Mouse (Mus musculus) kidney, postnatal 25 days (tissue): ENCODE results near the gene Slc2a13.

Source experiments
- DNase-seq, 2 experiments: peaks; one replicate each; pipeline ENCODE4 v3.0.0; 2021; ENCODE audit warnings: mixed read lengths in 2 of 2

The Slc2a13 gene

DNA sequence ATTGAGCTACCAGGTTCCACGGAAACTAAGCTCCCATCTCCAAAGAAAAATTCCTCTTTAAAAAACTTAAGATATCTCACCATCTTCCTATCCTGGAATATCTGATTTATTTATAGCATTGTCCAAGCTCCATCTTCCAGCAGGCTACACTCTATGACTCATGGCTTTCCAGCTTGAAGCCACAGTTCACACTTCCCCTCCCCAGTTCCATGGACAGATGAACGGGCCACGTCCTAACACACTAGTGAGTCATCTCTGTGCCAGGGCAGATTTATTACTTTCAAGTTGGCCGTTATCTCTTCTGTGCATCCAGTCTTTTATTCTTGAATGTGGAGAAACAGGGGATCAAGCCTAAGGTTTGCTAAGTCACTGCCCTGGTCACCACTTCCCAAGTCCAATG, 78.0 kb downstream of the Slc2a13 start:
- no peak for DNase-seq

DNA sequence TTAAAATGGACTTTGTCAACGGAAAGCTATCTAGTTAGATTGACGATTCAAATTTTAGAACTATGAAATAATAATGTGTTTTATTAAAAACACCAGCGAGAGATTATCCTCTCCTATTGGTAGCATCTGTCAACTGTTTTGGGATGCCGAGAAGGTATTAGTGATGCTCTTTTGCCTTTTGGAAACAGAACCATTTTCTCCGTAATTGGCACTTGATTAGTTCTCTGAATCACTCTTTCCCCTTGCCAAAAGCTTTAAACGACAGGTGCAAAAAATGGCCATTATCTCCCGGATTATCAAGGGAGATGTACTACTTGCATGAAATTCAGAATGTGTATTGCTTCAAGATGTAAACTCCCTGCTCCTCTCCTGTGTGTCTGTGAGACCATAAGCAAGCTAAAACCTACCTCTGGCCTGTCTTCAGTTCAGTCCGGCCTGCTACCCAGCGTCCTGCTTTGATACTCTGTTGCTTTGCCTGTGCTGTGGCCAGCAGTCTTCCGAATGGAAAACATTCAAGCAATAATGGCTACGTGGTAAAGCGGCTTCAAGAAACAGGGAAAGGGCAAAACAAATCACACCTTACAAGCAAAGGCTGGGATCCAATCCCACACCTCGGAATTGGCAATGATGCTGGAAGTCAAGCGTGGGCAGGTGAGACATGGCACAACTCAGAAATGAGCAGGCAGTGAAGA, 93.0 kb downstream of the Slc2a13 start:
- no peak for DNase-seq

DNA sequence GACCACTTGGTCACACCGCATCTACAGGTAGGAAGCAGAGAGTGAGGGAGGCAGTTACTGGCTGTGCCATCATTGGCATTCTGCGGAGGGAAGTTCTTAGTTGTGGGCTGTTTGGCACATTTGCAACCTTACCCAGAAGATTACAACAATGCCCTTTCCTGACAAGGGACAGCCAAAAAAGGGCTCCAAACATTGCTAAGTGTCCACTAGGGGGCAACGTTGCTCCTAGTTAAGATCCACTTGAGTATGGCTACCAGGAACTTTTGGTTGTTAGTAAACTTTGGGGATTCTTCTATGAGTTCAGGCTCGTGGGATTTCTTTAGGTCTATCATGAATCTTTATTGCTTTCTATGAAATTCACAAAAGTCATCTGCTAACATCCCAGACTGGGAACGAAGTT, 95.3 kb downstream of the Slc2a13 start:
- DNase-seq: peak; percentile 50 to 79

DNA sequence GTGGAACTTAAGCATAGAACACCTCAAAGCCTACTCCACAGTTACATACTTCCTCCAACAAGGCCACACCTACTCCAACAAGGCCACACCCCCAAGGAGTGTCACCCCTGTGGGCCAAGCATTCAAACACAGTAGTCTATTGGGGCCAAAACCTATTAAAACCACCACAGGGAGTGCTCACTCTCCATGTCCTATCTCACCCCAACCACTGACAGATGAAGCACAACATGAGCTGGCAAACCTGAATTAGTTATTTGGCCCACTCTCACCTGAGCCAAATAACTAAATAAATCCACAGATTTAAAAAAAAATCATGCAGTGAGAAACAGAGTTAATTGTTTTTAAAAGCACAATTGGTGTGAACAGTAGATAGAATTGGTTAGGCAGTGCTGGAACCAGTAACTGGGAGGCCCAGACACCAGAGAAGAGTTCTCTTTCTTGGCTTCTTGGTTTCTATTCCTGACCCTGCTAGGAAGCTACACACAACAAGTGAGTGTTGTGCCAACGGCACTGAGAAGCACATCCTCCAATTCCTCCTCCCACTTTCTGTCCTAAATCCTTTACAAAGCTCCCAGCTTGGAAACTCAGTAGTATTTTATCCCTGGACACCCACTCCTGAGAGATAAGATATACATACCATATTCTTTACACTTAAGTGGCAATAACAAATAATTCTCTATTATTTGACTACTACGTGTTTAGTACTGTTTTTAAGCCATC, 99.2 kb downstream of the Slc2a13 start:
- DNase-seq: no peak

- DNase-seq: no peak
Observed at GRCm38 (mm10) chr15:91465331-91465730, 107.7 kb downstream of the Slc2a13 start.

DNA sequence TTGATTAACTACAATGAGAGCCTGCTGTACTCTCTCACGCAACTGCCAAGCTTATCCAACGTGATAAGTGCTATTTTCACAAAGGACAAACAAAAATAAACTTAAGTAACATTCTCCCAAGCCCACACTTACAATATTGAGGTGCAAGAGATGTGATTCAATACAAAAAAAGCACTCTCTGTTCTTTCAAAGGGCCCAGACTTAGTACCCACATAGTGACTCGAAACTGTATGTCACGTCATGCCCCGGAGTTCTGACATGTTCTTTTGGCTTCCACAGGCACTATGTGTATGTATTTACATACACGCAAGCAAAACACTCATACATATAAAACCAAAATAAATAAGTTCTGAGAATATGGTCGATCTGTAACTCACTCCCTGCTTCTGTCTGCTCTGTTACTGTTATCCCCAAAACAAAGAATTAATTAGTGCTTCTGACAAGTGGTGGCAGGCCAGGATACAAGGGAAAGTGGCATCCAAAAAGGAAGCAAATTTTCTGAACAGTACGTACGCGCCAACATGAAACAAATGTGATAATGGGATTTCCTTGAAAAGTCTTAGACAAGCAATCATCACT, 109.1 kb downstream of the Slc2a13 start:
- no peak for DNase-seq

- no peak for DNase-seq
Observed at GRCm38 (mm10) chr15:91463026-91463661, 109.9 kb downstream of the Slc2a13 start.

GRCm38 (mm10) chr15:91461940-91462339, 111.1 kb downstream of the Slc2a13 start:
- no peak for DNase-seq

DNA sequence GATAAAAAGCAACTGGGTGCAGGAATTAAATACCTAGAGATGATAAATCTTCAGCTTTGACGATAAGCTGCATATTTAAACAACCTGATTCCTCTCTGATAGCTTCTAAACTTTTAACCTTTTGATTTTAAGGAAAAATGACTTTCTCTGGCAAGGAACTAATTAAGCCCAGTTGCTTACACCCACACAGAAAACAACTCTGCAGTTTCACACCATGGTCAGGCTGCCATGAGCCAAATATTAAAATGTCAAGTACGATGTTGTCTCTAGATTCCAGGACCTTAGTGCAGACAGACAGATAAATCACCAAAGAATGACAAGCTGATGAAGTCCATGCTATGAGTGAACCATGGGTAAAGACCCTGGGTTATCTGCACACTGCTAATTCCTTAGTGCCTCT, 115.9 kb downstream of the Slc2a13 start:
- no peak for DNase-seq

- no peak for DNase-seq
Observed at GRCm38 (mm10) chr15:91445399-91445798, 127.7 kb downstream of the Slc2a13 start.

- DNase-seq: no peak
Observed at GRCm38 (mm10) chr15:91443449-91443848, 129.6 kb downstream of the Slc2a13 start.

DNA sequence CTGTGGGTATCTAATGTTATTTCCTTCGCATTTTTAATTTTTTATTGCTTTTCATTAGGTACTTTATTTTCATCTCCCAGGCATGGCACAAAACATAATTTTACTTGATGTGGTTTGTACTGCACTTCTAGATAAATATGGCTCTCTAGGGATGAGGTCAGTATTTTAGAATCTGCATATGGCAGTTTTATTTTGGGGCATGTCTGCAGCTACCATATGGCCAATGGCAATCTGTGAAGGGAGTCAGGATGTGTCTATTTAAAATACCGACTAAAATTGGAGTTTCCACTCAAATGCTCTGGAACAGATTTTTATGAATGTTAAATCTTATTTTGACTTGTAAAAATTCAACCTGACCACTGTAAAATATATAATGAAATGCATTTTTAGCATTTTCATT, 133.2 kb downstream of the Slc2a13 start:
- DNase-seq: no peak

DNA sequence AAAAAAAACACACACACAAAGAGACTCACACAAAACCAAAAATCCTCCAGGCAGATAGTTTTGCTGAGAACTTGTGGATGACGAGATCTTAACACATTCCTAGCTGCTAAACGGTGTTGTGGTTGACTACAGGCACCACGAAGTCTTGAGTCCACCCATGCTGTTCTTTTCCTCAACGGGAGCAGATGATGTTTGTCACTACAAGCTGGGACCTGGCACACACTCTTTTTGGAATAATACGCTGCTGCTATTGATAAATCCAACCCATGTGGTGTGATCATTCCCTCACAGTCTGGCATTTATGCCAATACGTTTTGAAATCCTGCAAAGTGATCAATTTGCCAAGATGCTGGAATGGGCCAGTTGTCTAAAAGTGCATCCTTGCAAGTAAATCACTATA, 147.6 kb downstream of the Slc2a13 start:
- DNase-seq: no peak

DNA sequence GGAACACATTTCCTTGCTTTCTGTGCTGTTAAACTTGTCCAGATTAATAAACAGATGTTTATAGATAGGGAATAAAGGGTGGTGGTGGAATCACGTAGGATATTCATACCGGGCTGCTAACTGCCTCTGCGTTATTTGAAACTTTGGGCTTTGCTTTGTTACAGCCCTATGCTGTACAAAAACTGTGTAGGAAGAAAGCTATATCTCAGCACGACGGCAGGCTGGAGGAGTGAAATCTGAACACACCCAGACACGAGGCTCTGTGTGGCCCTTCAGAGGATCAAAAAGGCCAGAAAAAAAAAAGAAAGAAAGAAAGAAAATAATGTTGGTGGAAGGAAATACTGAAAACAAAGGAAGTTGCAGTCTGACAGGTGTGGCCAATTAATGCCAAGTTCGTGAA, 166.1 kb downstream of the Slc2a13 start:
- no peak for DNase-seq

GRCm38 (mm10) chr15:91395165-91395564, 177.9 kb downstream of the Slc2a13 start:
- no peak for DNase-seq

DNA sequence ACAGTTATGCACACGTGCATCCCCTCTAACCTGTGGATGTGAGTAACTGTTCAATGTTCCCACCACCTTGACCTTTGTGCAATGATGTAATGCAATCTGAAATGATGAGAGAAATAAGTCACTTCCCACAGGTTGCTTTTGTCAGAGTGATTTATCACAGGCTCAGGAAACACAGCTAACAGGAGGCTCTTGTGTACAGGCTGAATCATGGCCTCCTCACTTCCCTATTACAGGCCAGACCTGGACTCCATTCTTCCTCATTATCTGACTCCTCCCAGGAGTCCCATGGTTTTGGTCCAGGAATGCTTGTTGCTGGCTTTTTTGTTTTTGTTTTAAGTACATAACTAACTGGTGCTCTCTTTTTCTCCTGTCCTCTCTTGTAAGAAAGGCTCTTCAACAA, 189.4 kb downstream of the Slc2a13 start:
- DNase-seq: no peak

- no peak for DNase-seq
Observed at GRCm38 (mm10) chr15:91382606-91383005, 190.5 kb downstream of the Slc2a13 start.

DNA sequence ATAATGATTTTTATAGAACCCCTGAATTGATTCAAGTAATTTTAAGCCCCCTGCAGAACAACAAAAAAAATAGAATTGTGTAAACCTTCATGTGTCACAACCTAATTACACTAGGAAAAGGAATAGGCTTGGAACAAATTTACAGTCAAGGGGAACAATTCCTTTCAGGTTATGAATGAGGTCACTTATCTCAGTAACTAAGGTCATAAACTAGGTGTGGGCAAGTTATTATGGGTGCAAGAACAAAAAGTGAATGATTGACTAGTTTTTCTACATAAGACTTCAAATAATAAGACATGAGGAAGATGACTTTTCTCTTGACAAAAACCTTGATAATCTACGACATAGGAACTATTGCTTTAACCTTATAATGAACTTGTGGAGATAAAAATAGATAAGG, 191.2 kb downstream of the Slc2a13 start:
- DNase-seq: no peak

DNA sequence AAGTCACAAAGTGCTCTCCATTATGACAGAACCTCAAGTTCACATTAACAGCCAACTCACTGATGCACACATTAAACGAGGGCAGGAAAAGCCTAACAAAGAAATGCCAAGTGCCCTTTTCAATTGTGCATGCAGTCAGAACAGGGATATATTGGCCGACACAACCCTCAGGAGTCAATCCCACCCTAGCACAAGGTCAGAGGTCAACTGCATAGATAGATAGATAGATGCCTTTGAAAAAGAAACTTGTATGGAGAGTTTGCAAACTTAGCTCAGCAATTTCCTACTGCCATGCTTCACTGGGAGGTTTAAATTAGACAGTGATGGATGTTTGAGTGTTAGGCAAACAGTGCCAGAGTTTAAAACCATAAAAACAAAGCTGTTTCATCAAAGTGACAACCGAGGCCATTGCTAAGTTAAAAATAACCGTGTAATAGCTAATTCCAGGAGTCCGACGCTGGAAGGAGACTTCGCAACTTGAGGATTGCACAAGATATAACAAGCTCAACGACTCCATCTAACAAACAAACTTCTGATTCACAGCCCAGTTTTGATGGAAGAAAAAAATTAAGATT, 194.2 kb downstream of the Slc2a13 start:
- no peak for DNase-seq

DNA sequence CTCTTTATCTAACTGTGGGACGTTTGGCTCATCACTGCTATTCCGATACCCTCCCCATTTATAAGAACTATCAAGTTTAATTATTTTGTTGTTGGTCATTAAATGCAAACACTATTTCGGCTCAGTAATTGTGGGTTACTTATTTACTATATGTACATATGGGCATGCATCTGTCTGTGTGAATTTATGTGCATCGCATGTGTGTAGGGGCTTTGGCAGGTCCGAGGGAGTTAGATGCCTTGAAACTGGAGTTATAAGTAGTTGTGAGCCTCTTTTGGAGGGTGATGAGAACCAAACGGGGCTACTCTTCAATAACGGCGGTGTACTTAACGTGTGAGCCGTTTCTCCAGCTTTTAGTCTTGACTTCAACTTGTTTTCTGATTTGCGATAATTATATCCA, 195.5 kb downstream of the Slc2a13 start:
- no peak for DNase-seq

DNA sequence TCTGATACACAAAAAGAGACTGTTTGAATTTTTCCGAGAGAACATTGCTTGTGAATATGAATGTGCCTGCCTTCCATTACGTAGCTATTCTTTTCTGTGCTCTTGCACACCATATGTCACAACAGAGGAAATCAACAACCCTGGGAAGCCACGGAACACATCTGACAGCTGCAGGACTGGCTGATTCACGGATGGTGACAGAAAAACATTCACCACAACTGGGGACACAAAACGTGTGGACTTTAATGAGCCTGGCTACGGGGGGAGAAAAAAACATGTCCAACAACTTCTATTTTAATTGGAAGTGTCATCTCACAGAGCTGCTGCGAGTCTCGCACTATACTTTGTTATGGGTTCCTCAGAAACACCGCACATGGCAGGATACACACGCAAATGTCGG, 196.0 kb downstream of the Slc2a13 start:
- DNase-seq: no peak

DNA sequence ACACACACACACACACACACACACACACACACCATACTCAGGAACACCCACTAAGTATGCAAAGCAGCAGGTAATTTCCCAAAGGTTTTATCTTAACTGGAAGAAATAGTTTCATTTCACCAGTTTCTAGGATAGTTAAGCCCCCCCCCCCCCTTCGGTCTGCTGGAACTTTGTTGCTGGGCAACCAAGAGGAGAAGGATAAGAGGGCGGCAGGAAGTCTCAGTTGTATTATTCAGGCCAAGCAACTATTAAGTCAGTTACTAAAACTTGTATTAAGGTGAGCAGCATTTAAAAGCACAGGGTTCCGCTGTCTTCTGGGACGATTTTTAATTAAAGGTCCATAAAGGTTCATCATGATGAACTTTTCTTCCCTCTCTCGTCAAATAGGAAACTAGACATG, 198.6 kb downstream of the Slc2a13 start:
- DNase-seq: no peak

GRCm38 (mm10) chr15:91373203-91373584, 199.9 kb downstream of the Slc2a13 start:
- DNase-seq: peak; percentile 22 to 41
